Mouse (Mus musculus): ENCODE measurements around the gene Fam118b. TPM values are rescaled to one million over a fixed set of nuclear protein-coding genes. Genes with fewer than 3 reads are reported as not detected.

Gene Fam118b
- polyA plus RNA-seq, 1 experiment from 2014 or later: 62.2 TPM

- Histone ChIP-seq H3K9ac (no peak overlapping the region), H3K4me1 (peaks cover 8% of the 10 kb centered on the region), H3K4me3 (no peak overlapping the region), H3K27me3 (no peaks in the 10 kb centered on the region), H3K4me2 (replicated peaks) (no peak overlapping the region), H3K9me3 (replicated peaks) (no peaks in the 10 kb centered on the region), H3K27ac (no peak overlapping the region), H3K36me3 (peaks cover 42% of the 10 kb centered on the region)
- 96% methylated on average over 2 of the region's 2 CpGs for WGBS
- no peak for ATAC-seq (ENCODE audit: low FRiP score)
Measured at GRCm38 (mm10) chr9:35204421-35204820, 63.2 kb downstream of the Fam118b start.

- H3K4me2 ChIP-seq (replicated peaks): no peak overlapping the region
- H3K9ac ChIP-seq: no peak overlapping the region
- H3K27me3 ChIP-seq: no peaks in the 10 kb centered on the region
- H3K36me3 ChIP-seq: peaks cover 42% of the 10 kb centered on the region
- no peak for ATAC-seq (ENCODE audit: low FRiP score)
- H3K4me1 ChIP-seq: peaks cover 8% of the 10 kb centered on the region
- no peaks in the 10 kb centered on the region for H3K9me3 ChIP-seq (replicated peaks)
- WGBS: 79% methylated on average over 3 of the region's 3 CpGs
- H3K27ac ChIP-seq: no peak overlapping the region
- no peak overlapping the region for H3K4me3 ChIP-seq
Measured at GRCm38 (mm10) chr9:35203536-35203935, 64.1 kb downstream of the Fam118b start.

GRCm38 (mm10) chr9:35200529-35201060 lies 67.0 kb downstream of the Fam118b start:
- no peaks in the 10 kb centered on the region for H3K9me3 ChIP-seq (replicated peaks)
- 67% methylated on average over 9 of the region's 9 CpGs for WGBS
- H3K36me3 ChIP-seq: peaks cover 14% of the 10 kb centered on the region
- peak overlapping the region; percentile 69; the same call in 1 of the 2 replicates for H3K9ac ChIP-seq
- H3K27me3 ChIP-seq: no peaks in the 10 kb centered on the region
- no peak overlapping the region for H3K27ac ChIP-seq
- peaks cover 8% of the 10 kb centered on the region for H3K4me1 ChIP-seq
- peak overlapping the region; percentile 64 for H3K4me2 ChIP-seq (replicated peaks)
- H3K4me3 ChIP-seq: peak overlapping the region; percentile 54
- ATAC-seq (ENCODE audit: low FRiP score): no peak

GRCm38 (mm10) chr9:35199772-35200471 lies 67.7 kb downstream of the Fam118b start, which contains the start of the genes Srpr and Tirap:
Gene Srpr, plus strand, starts transcription at chr9:35200175.
Gene Tirap, minus strand, starts transcription at chr9:35200291.
- Histone ChIP-seq H3K4me3 (peak within 1 kb of the TSS; percentile 54), H3K27me3 (no peaks in the 10 kb centered on the region), H3K4me1 (peaks cover 8% of the 10 kb centered on the region), H3K9me3 (replicated peaks) (no peaks in the 10 kb centered on the region), H3K36me3 (peaks cover 8% of the 10 kb centered on the region), H3K9ac (peak within 1 kb of the TSS; percentile 69), H3K4me2 (replicated peaks) (peak within 1 kb of the TSS; percentile 64), H3K27ac (no peak within 1 kb of the TSS)
- ATAC-seq (ENCODE audit: low FRiP score): peak; percentile 93
- WGBS: under 1% methylated on average over 43 of the region's 44 CpGs

- Histone ChIP-seq H3K27me3 (no peaks in the 10 kb centered on the region), H3K4me1 (peaks cover 8% of the 10 kb centered on the region), H3K36me3 (peaks cover under 1% of the 10 kb centered on the region), H3K9me3 (replicated peaks) (no peaks in the 10 kb centered on the region), H3K4me3 (peak overlapping the region; percentile 54), H3K4me2 (replicated peaks) (peak overlapping the region; percentile 64), H3K9ac (peak overlapping the region; percentile 69), H3K27ac (no peak overlapping the region)
- 26% methylated on average over 18 of the region's 18 CpGs for WGBS
- ATAC-seq (ENCODE audit: low FRiP score): peak; percentile 80
Measured at GRCm38 (mm10) chr9:35198945-35199771, 68.4 kb downstream of the Fam118b start.

GRCm38 (mm10) chr9:35198351-35198750 lies 69.3 kb downstream of the Fam118b start:
- H3K4me1 ChIP-seq: peaks cover 8% of the 10 kb centered on the region
- H3K9me3 ChIP-seq (replicated peaks): no peaks in the 10 kb centered on the region
- ATAC-seq (ENCODE audit: low FRiP score): no peak
- WGBS: 73% methylated on average over 10 of the region's 10 CpGs
- H3K9ac ChIP-seq: no peak overlapping the region
- H3K4me3 ChIP-seq: no peak overlapping the region
- H3K27ac ChIP-seq: no peak overlapping the region
- H3K36me3 ChIP-seq: no peaks in the 10 kb centered on the region
- no peaks in the 10 kb centered on the region for H3K27me3 ChIP-seq
- no peak overlapping the region for H3K4me2 ChIP-seq (replicated peaks)

- no peak for ATAC-seq (ENCODE audit: low FRiP score)
- 92% methylated on average over 3 of the region's 3 CpGs for WGBS
Measured at GRCm38 (mm10) chr9:35197625-35198024, 70.0 kb downstream of the Fam118b start.

GRCm38 (mm10) chr9:35194048-35194447 lies 73.6 kb downstream of the Fam118b start:
- Histone ChIP-seq H3K9me3 (replicated peaks) (no peaks in the 10 kb centered on the region), H3K4me2 (replicated peaks) (no peak overlapping the region), H3K9ac (no peak overlapping the region), H3K27ac (no peak overlapping the region), H3K4me3 (no peak overlapping the region), H3K27me3 (no peaks in the 10 kb centered on the region), H3K4me1 (no peaks in the 10 kb centered on the region), H3K36me3 (peaks cover 11% of the 10 kb centered on the region)
- WGBS: 93% methylated on average over 3 of the region's 3 CpGs
- no peak for ATAC-seq (ENCODE audit: low FRiP score)

More at GRCm38 (mm10) chr9:35197625-35198024, 70.0 kb downstream of the Fam118b start:
- H3K9ac ChIP-seq: no peak overlapping the region
- no peak overlapping the region for H3K27ac ChIP-seq
- no peaks in the 10 kb centered on the region for H3K36me3 ChIP-seq
- no peak overlapping the region for H3K4me3 ChIP-seq
- H3K9me3 ChIP-seq (replicated peaks): no peaks in the 10 kb centered on the region
- H3K4me2 ChIP-seq (replicated peaks): no peak overlapping the region
- peaks cover 8% of the 10 kb centered on the region for H3K4me1 ChIP-seq
- H3K27me3 ChIP-seq: no peaks in the 10 kb centered on the region

GRCm38 (mm10) chr9:35192983-35193542 lies 74.5 kb downstream of the Fam118b start:
- no peak overlapping the region for H3K4me3 ChIP-seq
- no peak overlapping the region for H3K9ac ChIP-seq
- ATAC-seq (ENCODE audit: low FRiP score): no peak
- H3K27ac ChIP-seq: no peak overlapping the region
- no peaks in the 10 kb centered on the region for H3K4me1 ChIP-seq
- H3K9me3 ChIP-seq (replicated peaks): no peaks in the 10 kb centered on the region
- 80% methylated on average over 11 of the region's 11 CpGs for WGBS
- peaks cover 20% of the 10 kb centered on the region for H3K36me3 ChIP-seq
- H3K4me2 ChIP-seq (replicated peaks): no peak overlapping the region
- H3K27me3 ChIP-seq: no peaks in the 10 kb centered on the region

- peaks cover 29% of the 10 kb centered on the region for H3K36me3 ChIP-seq
- H3K4me3 ChIP-seq: no peak overlapping the region
- WGBS: 73% methylated on average over 22 of the region's 22 CpGs
- H3K27ac ChIP-seq: no peak overlapping the region
- no peaks in the 10 kb centered on the region for H3K4me1 ChIP-seq
- H3K9me3 ChIP-seq (replicated peaks): no peaks in the 10 kb centered on the region
- H3K9ac ChIP-seq: no peak overlapping the region
- H3K4me2 ChIP-seq (replicated peaks): no peak overlapping the region
- no peaks in the 10 kb centered on the region for H3K27me3 ChIP-seq
- no peak for ATAC-seq (ENCODE audit: low FRiP score)
Measured at GRCm38 (mm10) chr9:35188700-35189099, 78.9 kb downstream of the Fam118b start.

GRCm38 (mm10) chr9:35187351-35187903 lies 80.2 kb downstream of the Fam118b start:
- ATAC-seq (ENCODE audit: low FRiP score): no peak
- Histone ChIP-seq H3K4me2 (replicated peaks) (no peak overlapping the region), H3K4me1 (no peaks in the 10 kb centered on the region), H3K9me3 (replicated peaks) (no peaks in the 10 kb centered on the region), H3K36me3 (peaks cover 29% of the 10 kb centered on the region), H3K4me3 (no peak overlapping the region), H3K27me3 (no peaks in the 10 kb centered on the region), H3K9ac (no peak overlapping the region), H3K27ac (no peak overlapping the region)
- WGBS: 87% methylated on average over 10 of the region's 10 CpGs

- H3K4me2 ChIP-seq (replicated peaks): no peak overlapping the region
- H3K4me1 ChIP-seq: no peaks in the 10 kb centered on the region
- H3K27me3 ChIP-seq: no peaks in the 10 kb centered on the region
- H3K4me3 ChIP-seq: no peak overlapping the region
- H3K36me3 ChIP-seq: peaks cover 29% of the 10 kb centered on the region
- no peak overlapping the region for H3K27ac ChIP-seq
- no peak overlapping the region for H3K9ac ChIP-seq
- no peak for ATAC-seq (ENCODE audit: low FRiP score)
- WGBS: 62% methylated on average over 4 of the region's 4 CpGs
- no peaks in the 10 kb centered on the region for H3K9me3 ChIP-seq (replicated peaks)
Measured at GRCm38 (mm10) chr9:35186430-35186829, 81.2 kb downstream of the Fam118b start.

Measured in hindbrain, embryonic 12.5 days (tissue).